ENCODE assay signal across 8 mouse cellular contexts in genomic region chr16:22428853-22429341, GRCm38 (mm10). TPM values are rescaled to one million over a fixed set of nuclear protein-coding genes. Genes with fewer than 3 reads are reported as not detected.
A peak's percentile ranks its signal among the peaks of the same experiment; 100 is the strongest.
DNase-seq lines count a peak whose midpoint lies in the region; ATAC-seq and TF ChIP-seq lines count a peak whose summit lies in the region.

No protein-coding gene starts in this region.

- peak overlapping the region; percentile 53 for H3K4me2 ChIP-seq in hindbrain, postnatal 0 days (ENCODE audit: low read depth, low read length)
- peak overlapping the region; percentile 43 for H3K4me2 ChIP-seq in lung, postnatal 0 days (replicated peaks; ENCODE audit: low read depth, low read length)

- peak overlapping the region; percentile 76; the same call in 1 of the 2 replicates for H3K27ac ChIP-seq in hindbrain, postnatal 0 days
- peak overlapping the region; percentile 11; the same call in 1 of the 2 replicates for H3K27ac ChIP-seq in lung, postnatal 0 days (ENCODE audit: low read length)

- H3K27me3 ChIP-seq in hindbrain, postnatal 0 days (ENCODE audit: insufficient read depth, low read length), result no peaks in the 10 kb centered on the region
- H3K27me3 ChIP-seq in lung, postnatal 0 days (replicated peaks; ENCODE audit: insufficient read depth, low read length), result no peaks in the 10 kb centered on the region

- TF ChIP-seq CTCF in hindbrain, postnatal 0 days (IDR thresholded peaks at IDR 0.05; ENCODE audit: low read depth), result peak; percentile 64
- peak; percentile 61 for TF ChIP-seq CTCF in lung, postnatal 0 days (IDR thresholded peaks at IDR 0.05)

- no peaks in the 10 kb centered on the region for H3K36me3 ChIP-seq in hindbrain, postnatal 0 days (ENCODE audit: insufficient read depth, low read length)
- no peaks in the 10 kb centered on the region for H3K36me3 ChIP-seq in lung, postnatal 0 days (ENCODE audit: insufficient read depth, low read length)

- H3K9me3 ChIP-seq in hindbrain, postnatal 0 days (ENCODE audit: low read length), result no peaks in the 10 kb centered on the region
- no peaks in the 10 kb centered on the region for H3K9me3 ChIP-seq in lung, postnatal 0 days (ENCODE audit: low read length)

- peak overlapping the region; percentile 23 for H3K4me3 ChIP-seq in hindbrain, postnatal 0 days (ENCODE audit: low read length)
- no peak overlapping the region for H3K4me3 ChIP-seq in lung, postnatal 0 days (ENCODE audit: low read depth, low read length)

- WGBS in hindbrain, postnatal 0 days, result under 1% methylated on average over 9 of the region's 9 CpGs
- 5% methylated on average over 9 of the region's 9 CpGs for WGBS in lung, postnatal 0 days

- no peak for TF ChIP-seq EP300 in lung, postnatal 0 days (IDR thresholded peaks at IDR 0.05)

- peak; percentile 40 for DNase-seq in adrenal gland, adult 8-10 months
- DNase-seq in embryo, embryonic 10.5 days (ENCODE audit: low spot score), result peak; percentile 95
- DNase-seq in gastrocnemius, postnatal 14 days, result peak; percentile 66
- DNase-seq in hindbrain, postnatal 0 days (ENCODE audit: low spot score), result peak; percentile 95
- peak; percentile 82 for DNase-seq in left cerebral cortex, adult 11 months (ENCODE audit: low spot score)
- peak; percentile 90 for DNase-seq in lung, postnatal 0 days (ENCODE audit: low spot score)
- DNase-seq in right cerebral cortex, adult 2 months (ENCODE audit: low spot score in 2 of 2), result peak; percentile 67 to 81

- intact Hi-C loops in gastrocnemius, postnatal 14 days (cut with DNase I; ENCODE audit: low total_unique reads), result no loop called here

- H3K9ac ChIP-seq in hindbrain, postnatal 0 days (replicated peaks; ENCODE audit: low read length), result peak overlapping the region; percentile 38
- no peak overlapping the region for H3K9ac ChIP-seq in lung, postnatal 0 days (replicated peaks; ENCODE audit: low read depth)

- peaks cover 25% of the 10 kb centered on the region for H3K4me1 ChIP-seq in hindbrain, postnatal 0 days (ENCODE audit: insufficient read depth, low read length)
- H3K4me1 ChIP-seq in lung, postnatal 0 days (ENCODE audit: insufficient read depth, low read depth, low read length), result no peaks in the 10 kb centered on the region; the same call in 1 of the 2 replicates

- ATAC-seq in hindbrain, postnatal 0 days, result peak; percentile 97
- peak; percentile 89 for ATAC-seq in lung, postnatal 0 days
- no peak for ATAC-seq in activated CD4-positive, CD25-positive, alpha-beta regulatory T cell, adult 4 months

RNA-seq across cellular contexts. Expression of gene Etv5, which starts 10.6 kb away (rescaled TPM):
- total RNA-seq in adrenal gland, adult 8-10 months (2022), result 10 to 100 TPM; 26.9 to 38.9 (median 29.8) TPM
- total RNA-seq in gastrocnemius, postnatal 14 days (2021), result 10 to 100 TPM; 17.8 to 18.2 TPM
- total RNA-seq in hindbrain, postnatal 0 days (2014; rRNA removed), result 57.6 and 66.8 TPM in 2 replicates
- polyA plus RNA-seq in hindbrain, postnatal 0 days (2015; fragmentation: Nextera tagmentation; extraction: Ambion mirVana), result 34.1 and 34.6 TPM in 2 replicates
- polyA plus RNA-seq in lung, postnatal 0 days (2015; fragmentation: Nextera tagmentation; extraction: Ambion mirVana), result 76.7 and 78.5 TPM in 2 replicates
- 1 to 10 TPM; 1.7 to 5.6 TPM for polyA plus RNA-seq in activated CD4-positive, CD25-positive, alpha-beta regulatory T cell, adult 4 months (2017; shearing (Covaris generic))

Comparison
In these comparisons a context has a peak if more than half of its experiments do, and no peak if none do; other contexts are left out.
1. DNase-seq: peak in every context shown above with its lines; median percentile 95 in embryo, embryonic 10.5 days; 95 in hindbrain, postnatal 0 days; 90 in lung, postnatal 0 days; 82 in left cerebral cortex, adult 11 months; 74 in right cerebral cortex, adult 2 months; 66 in gastrocnemius, postnatal 14 days; 40 in adrenal gland, adult 8-10 months.